Mouse (Mus musculus) small intestine, adult 2 months (tissue): ENCODE measurements around the gene Uhmk1. TPM values are rescaled to one million over a fixed set of nuclear protein-coding genes. Genes with fewer than 3 reads are reported as not detected.

ENCODE experiments used
- H3K27ac ChIP-seq: fragments of 200-500 bp; 2 replicates; pipeline ENCODE4 v1.5.1; 2012; ENCODE audit warnings: low read depth, low read length, control low read depth, inconsistent platforms; ENCODE audit not compliant: insufficient read depth
- H3K27me3 ChIP-seq: fragments of 200-500 bp; 2 replicates; pipeline ENCODE4 v1.6.1; 2012; ENCODE audit warnings: mild to moderate bottlenecking, moderate library complexity, low read length, inconsistent platforms; ENCODE audit not compliant: control insufficient read depth, insufficient read depth
- H3K36me3 ChIP-seq: fragments of 200-500 bp; 2 replicates; pipeline ENCODE4 v1.6.1; 2012; ENCODE audit warnings: mild to moderate bottlenecking, low read length, control low read depth, inconsistent platforms; ENCODE audit not compliant: control insufficient read depth, insufficient read depth
- H3K4me1 ChIP-seq: fragments of 200-500 bp; 2 replicates; pipeline ENCODE4 v1.6.1; 2012; ENCODE audit warnings: low read length, inconsistent platforms, mixed read lengths; ENCODE audit not compliant: control insufficient read depth, insufficient read depth, insufficient read length
- H3K4me3 ChIP-seq: fragments of 200-500 bp; 2 replicates; pipeline ENCODE4 v1.5.1; 2012; ENCODE audit warnings: low read depth, mild to moderate bottlenecking, control low read depth, inconsistent platforms, low read length, moderate library complexity
- CTCF ChIP-seq: fragments of 200-500 bp; IDR thresholded peaks from 2 replicates; pipeline ENCODE4 v1.5.1; 2012; ENCODE audit warnings: low read depth, mild to moderate bottlenecking, control low read depth, inconsistent platforms, low read length, moderate library complexity, mixed read lengths; ENCODE audit not compliant: insufficient replicate concordance, insufficient read length; ENCODE audit errors: extremely low read depth
- POLR2A ChIP-seq: fragments of 200-500 bp; IDR thresholded peaks from 2 replicates; pipeline ENCODE4 v1.6.1; 2012; ENCODE audit warnings: low read depth, mild to moderate bottlenecking, control low read depth, inconsistent platforms, low read length, moderate library complexity
- WGBS: fragments of 180-500 bp; shearing (Covaris S2); methylation state at CpG from one replicate; pipeline ENCODE4 v1.1.7; 2018; 5-methylcytosine and 5-hydroxymethylcytosine counted together
- polyA plus RNA-seq: library from polyadenylated mRNA; depleted of rRNA; stranded (reverse); fragments of >200 nt; gene quantifications from 2 replicates; pipeline ENCODE4 v1.2.3, GENCODE M21; 2012

Gene Uhmk1
- polyA plus RNA-seq, 1 experiment = 4.5 TPM

- H3K4me1 ChIP-seq = peaks cover 12% of the 10 kb centered on the region
- H3K36me3 ChIP-seq = no peaks in the 10 kb centered on the region
- TF ChIP-seq CTCF (no peak), POLR2A (no peak)
- H3K27ac ChIP-seq = peak overlapping the region; percentile 47
- no peaks in the 10 kb centered on the region for H3K27me3 ChIP-seq
- H3K4me3 ChIP-seq = no peak overlapping the region
- 25% methylated on average over 6 of the region's 6 CpGs for WGBS
These were observed 39.3 kb downstream of the Uhmk1 start for GRCm38 (mm10) chr1:170175848-170176247.

DNA sequence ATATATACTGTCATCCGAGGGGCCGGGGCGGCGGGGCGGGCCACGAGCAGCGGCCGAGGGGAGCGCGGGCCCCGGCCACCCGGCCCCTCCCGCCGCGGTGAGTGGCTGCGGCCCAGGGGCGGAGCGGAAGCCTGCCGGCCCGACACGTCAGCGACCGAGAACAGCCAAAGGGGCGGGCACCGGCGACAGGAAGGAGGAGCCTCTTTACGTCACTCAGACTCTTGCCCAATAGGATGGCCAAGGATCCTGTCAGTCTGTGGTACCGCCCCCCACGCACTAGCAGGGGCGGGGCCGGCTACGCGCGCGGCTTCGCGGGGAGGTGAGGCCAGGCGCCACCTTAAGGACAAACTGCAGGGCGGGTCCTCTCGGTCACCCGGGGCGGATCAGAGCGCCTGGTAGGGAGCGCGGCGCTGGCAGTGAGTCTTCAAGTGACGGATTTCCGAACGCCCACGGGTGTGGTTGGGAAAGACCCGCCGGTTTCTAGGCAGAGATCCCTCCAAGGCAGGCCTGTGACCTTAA, 40.3 kb downstream of the Uhmk1 start, which contains the start of gene Uap1:
Uap1 (minus strand) TSS at position 144 of the 519 bp plus-strand sequence.
- H3K27me3 ChIP-seq = no peaks in the 10 kb centered on the region
- H3K4me3 ChIP-seq = peak within 1 kb of the TSS; percentile 87
- under 1% methylated on average over 52 of the region's 52 CpGs for WGBS
- peak; percentile 89 for TF ChIP-seq POLR2A
- TF ChIP-seq CTCF = peak; percentile 19; the same call in 1 of the 2 replicates
- peak within 1 kb of the TSS; percentile 97 for H3K27ac ChIP-seq
- peaks cover 12% of the 10 kb centered on the region for H3K4me1 ChIP-seq
- H3K36me3 ChIP-seq = 0 out of 2 replicates have a peak, but pooled peaks cover 2% of the 10 kb centered on the region

- Histone ChIP-seq H3K27me3 (no peaks in the 10 kb centered on the region), H3K4me1 (peaks cover 12% of the 10 kb centered on the region), H3K27ac (peak overlapping the region; percentile 85), H3K36me3 (0 out of 2 replicates have a peak, but pooled peaks cover 2% of the 10 kb centered on the region), H3K4me3 (peak overlapping the region; percentile 87)
- WGBS = under 1% methylated on average over 50 of the region's 50 CpGs
- TF ChIP-seq POLR2A (no peak; the same call in 1 of the 2 replicates), CTCF (no peak)
These were observed 41.0 kb downstream of the Uhmk1 start for GRCm38 (mm10) chr1:170173991-170174813.

GRCm38 (mm10) chr1:170167781-170168180, 47.4 kb downstream of the Uhmk1 start:
- H3K27ac ChIP-seq = no peak overlapping the region
- H3K4me1 ChIP-seq = peaks cover 10% of the 10 kb centered on the region; the same call in 1 of the 2 replicates
- TF ChIP-seq CTCF (no peak), POLR2A (no peak)
- 56% methylated on average over 6 of the region's 6 CpGs for WGBS
- peaks cover 25% of the 10 kb centered on the region for H3K36me3 ChIP-seq
- H3K27me3 ChIP-seq = no peaks in the 10 kb centered on the region
- H3K4me3 ChIP-seq = no peak overlapping the region

GRCm38 (mm10) chr1:170164913-170165312, 50.3 kb downstream of the Uhmk1 start:
- WGBS = 84% methylated on average over 3 of the region's 3 CpGs
- no peak overlapping the region for H3K4me3 ChIP-seq
- H3K36me3 ChIP-seq = peaks cover 35% of the 10 kb centered on the region
- H3K27me3 ChIP-seq = no peaks in the 10 kb centered on the region
- no peak for TF ChIP-seq POLR2A
- no peak for TF ChIP-seq CTCF
- peaks cover 23% of the 10 kb centered on the region; the same call in 1 of the 2 replicates for H3K4me1 ChIP-seq
- no peak overlapping the region; the same call in 1 of the 2 replicates for H3K27ac ChIP-seq

GRCm38 (mm10) chr1:170164053-170164614, 51.1 kb downstream of the Uhmk1 start:
- H3K27ac ChIP-seq = peak overlapping the region; percentile 79
- no peak overlapping the region for H3K4me3 ChIP-seq
- WGBS = 15% methylated on average over 2 of the region's 2 CpGs
- H3K4me1 ChIP-seq = peaks cover 23% of the 10 kb centered on the region; the same call in 1 of the 2 replicates
- peaks cover 37% of the 10 kb centered on the region for H3K36me3 ChIP-seq
- no peak for TF ChIP-seq POLR2A
- TF ChIP-seq CTCF = no peak
- H3K27me3 ChIP-seq = no peaks in the 10 kb centered on the region

- Histone ChIP-seq H3K27ac (peak overlapping the region; percentile 79), H3K4me3 (no peak overlapping the region), H3K4me1 (peaks cover 23% of the 10 kb centered on the region; the same call in 1 of the 2 replicates), H3K36me3 (peaks cover 43% of the 10 kb centered on the region), H3K27me3 (no peaks in the 10 kb centered on the region)
- TF ChIP-seq POLR2A = no peak
- TF ChIP-seq CTCF = no peak
- 24% methylated on average over 3 of the region's 3 CpGs for WGBS
These were observed 51.7 kb downstream of the Uhmk1 start for GRCm38 (mm10) chr1:170163398-170163943.
